Comparison of ENCODE assay signal across 9 mouse cellular contexts in the genomic region with DNA sequence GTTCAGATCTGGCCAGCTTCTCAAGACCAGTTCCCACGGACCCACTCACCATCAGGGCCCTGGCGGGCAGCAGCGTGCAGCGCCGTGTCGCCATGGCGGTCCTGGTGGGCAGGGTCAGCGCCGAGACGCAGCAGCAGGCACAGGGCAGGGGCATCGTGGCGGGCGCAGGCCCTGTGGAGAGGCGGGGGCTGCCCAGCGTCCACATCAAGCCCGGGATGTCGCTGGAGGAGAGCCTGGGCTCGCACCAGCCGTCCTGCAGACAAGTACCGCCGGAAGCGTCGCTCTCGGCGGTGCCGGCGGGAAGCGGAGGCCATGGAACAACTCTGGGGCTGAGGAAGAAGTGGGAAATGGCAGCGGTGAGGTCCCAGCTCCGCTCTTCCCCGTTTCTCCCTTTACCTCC. TPM values are rescaled to one million over a fixed set of nuclear protein-coding genes. Genes with fewer than 3 reads are reported as not detected.
DNase-seq lines count a peak whose midpoint lies in the region; ATAC-seq and TF ChIP-seq lines count a peak whose summit lies in the region.
"Had no signal": no experiment of that assay in that cellular context is flagged by ENCODE, and none has a peak within 500 bp of the region (broad histone marks: within the 10 kb centered on the region; RNA-seq: fewer than 3 reads in every experiment).

No protein-coding gene starts in this region.

- H3K4me1 ChIP-seq in forebrain, embryonic 14.5 days (ENCODE audit: control insufficient read depth, insufficient read depth, low read length), result peaks cover 4% of the 10 kb centered on the region; the same call in 1 of the 2 replicates
- peaks cover 34% of the 10 kb centered on the region for H3K4me1 ChIP-seq in stomach, embryonic 15.5 days

- peak overlapping the region; percentile 83 for H3K4me2 ChIP-seq in forebrain, embryonic 14.5 days (ENCODE audit: low read length)
- peak overlapping the region; percentile 79 for H3K4me2 ChIP-seq in stomach, embryonic 15.5 days

- peak overlapping the region; percentile 85 for H3K9ac ChIP-seq in forebrain, embryonic 14.5 days (ENCODE audit: low read length)
- peak overlapping the region; percentile 70 for H3K9ac ChIP-seq in stomach, embryonic 15.5 days

- H3K27me3 ChIP-seq in forebrain, embryonic 14.5 days (replicated peaks; ENCODE audit: control insufficient read depth, insufficient read depth, low read length), result no peaks in the 10 kb centered on the region
- no peaks in the 10 kb centered on the region for H3K27me3 ChIP-seq in stomach, embryonic 15.5 days (replicated peaks)

- no peak for TF ChIP-seq CTCF in gastrocnemius, adult 2 months (IDR thresholded peaks at IDR 0.05)

- ATAC-seq in forebrain, embryonic 14.5 days, result 0 out of 2 replicates have a peak, but pooled peaks have one; percentile 2
- ATAC-seq in stomach, embryonic 15.5 days (ENCODE audit: insufficient read depth, low FRiP score, low read depth), result no peak
- no peak for ATAC-seq in monocyte, adult 5-6 weeks (replicated peaks; ENCODE audit: insufficient number of reproducible peaks, low FRiP score, low TSS enrichment, poor library complexity, severe bottlenecking)

- no peaks in the 10 kb centered on the region for H3K9me3 ChIP-seq in forebrain, embryonic 14.5 days (replicated peaks; ENCODE audit: control insufficient read depth, low read length)
- no peaks in the 10 kb centered on the region for H3K9me3 ChIP-seq in stomach, embryonic 15.5 days

- WGBS in forebrain, embryonic 14.5 days, result 8% methylated on average over 30 of the region's 31 CpGs
- 2% methylated on average over 31 of the region's 31 CpGs for WGBS in stomach, embryonic 15.5 days

- peak; percentile 55 for DNase-seq in gastrocnemius, adult 2 months
- DNase-seq in gastrocnemius, adult 8-10 months (ENCODE audit: low spot score in 2 of 2), result no peak
- DNase-seq in adrenal gland, postnatal 14 days, result peak; percentile 67
- DNase-seq in forebrain, embryonic 14.5 days (ENCODE audit: low spot score), result no peak
- DNase-seq in kidney, adult 18-20 months, result peak; percentile 57
- DNase-seq in lung, postnatal 10 days, result peak; percentile 62

- peak overlapping the region; percentile 80 for H3K4me3 ChIP-seq in gastrocnemius, adult 2 months
- peak overlapping the region; percentile 40 for H3K4me3 ChIP-seq in forebrain, embryonic 14.5 days (ENCODE audit: low read depth, low read length)
- peak overlapping the region; percentile 58 for H3K4me3 ChIP-seq in stomach, embryonic 15.5 days (replicated peaks)

- intact Hi-C loops in gastrocnemius, adult 2 months (cut with DNase I), result loop anchor here (5.0 to 10.0 kb wide), 3 partner anchors 38 to 210 kb away; partner anchors contain the start of genes D17H6S53E and Sapcd1

- H3K27ac ChIP-seq in gastrocnemius, adult 2 months, result peak overlapping the region; percentile 95
- peak overlapping the region; percentile 90 for H3K27ac ChIP-seq in forebrain, embryonic 14.5 days (ENCODE audit: low read depth, low read length)
- peak overlapping the region; percentile 95 for H3K27ac ChIP-seq in stomach, embryonic 15.5 days

- H3K36me3 ChIP-seq in forebrain, embryonic 14.5 days (ENCODE audit: control insufficient read depth, insufficient read depth, low read length), result peaks cover 30% of the 10 kb centered on the region
- peaks cover 5% of the 10 kb centered on the region; the same call in 1 of the 2 replicates for H3K36me3 ChIP-seq in stomach, embryonic 15.5 days

RNA-seq across cellular contexts. Expression of gene Nfkbil1, which starts 0.7 kb away (rescaled TPM):
- 1 to 10 TPM; 7.0 to 7.8 TPM for total RNA-seq in gastrocnemius, adult 2 months (2021)
- 1 to 10 TPM; 6.3 to 8.6 (median 8.0) TPM for total RNA-seq in gastrocnemius, adult 8-10 months (2022)
- total RNA-seq in adrenal gland, postnatal 14 days (2021), result 15.3 and 17.7 TPM in 2 replicates
- polyA plus RNA-seq in forebrain, embryonic 14.5 days (2014; fragmentation: Nextera tagmentation; extraction: Ambion mirVana), result 5.1 and 5.2 TPM in 2 replicates
- 12.5 and 14.1 TPM in 2 replicates for polyA plus RNA-seq in stomach, embryonic 15.5 days (2015; fragmentation: Nextera tagmentation; extraction: Ambion mirVana)
- 3.6 to 10.9 TPM (median 5.1 TPM) in 3 replicates for total RNA-seq in monocyte, adult 5-6 weeks (2017)

RNA-seq across cellular contexts. Expression of gene Atp6v1g2, which starts 1.4 kb away (rescaled TPM):
- 1 to 10 TPM; 1.9 to 2.0 TPM for total RNA-seq in gastrocnemius, adult 2 months (2021)
- 1 to 10 TPM; 1.3 to 2.3 (median 1.9) TPM for total RNA-seq in gastrocnemius, adult 8-10 months (2022)
- total RNA-seq in adrenal gland, postnatal 14 days (2021), result 7.0 and 8.2 TPM in 2 replicates
- 44.0 and 61.1 TPM in 2 replicates for polyA plus RNA-seq in forebrain, embryonic 14.5 days (2014; fragmentation: Nextera tagmentation; extraction: Ambion mirVana)
- polyA plus RNA-seq in stomach, embryonic 15.5 days (2015; fragmentation: Nextera tagmentation; extraction: Ambion mirVana), result 5.1 and 5.9 TPM in 2 replicates
- total RNA-seq in monocyte, adult 5-6 weeks (2017), result 1.4 to 6.5 TPM (median 2.6 TPM) in 3 replicates

RNA-seq across cellular contexts. Expression of gene Ddx39b, which starts 6.6 kb away (rescaled TPM):
- total RNA-seq in gastrocnemius, adult 2 months (2021), result 10 to 100 TPM; 83.8 to 94.7 TPM
- total RNA-seq in gastrocnemius, adult 8-10 months (2022), result 10 to 100 TPM; 77.1 to 93.9 (median 81.7) TPM
- total RNA-seq in adrenal gland, postnatal 14 days (2021), result 200 and 232 TPM in 2 replicates
- polyA plus RNA-seq in forebrain, embryonic 14.5 days (2014; fragmentation: Nextera tagmentation; extraction: Ambion mirVana), result 478 and 489 TPM in 2 replicates
- 361 and 392 TPM in 2 replicates for polyA plus RNA-seq in stomach, embryonic 15.5 days (2015; fragmentation: Nextera tagmentation; extraction: Ambion mirVana)
- 98.8 to 141 TPM (median 101 TPM) in 3 replicates for total RNA-seq in monocyte, adult 5-6 weeks (2017)

RNA-seq across cellular contexts. Expression of gene Gm16181, which starts 14.3 kb away (rescaled TPM):
- not detected for total RNA-seq in gastrocnemius, adult 2 months (2021)
- total RNA-seq in gastrocnemius, adult 8-10 months (2022), result not detected
- total RNA-seq in adrenal gland, postnatal 14 days (2021), result 0.67 TPM in 1 of 2 replicates, not detected in the other
- not detected in 2 replicates for polyA plus RNA-seq in forebrain, embryonic 14.5 days (2014; fragmentation: Nextera tagmentation; extraction: Ambion mirVana)
- 0.86 TPM in 1 of 2 replicates, not detected in the other for polyA plus RNA-seq in stomach, embryonic 15.5 days (2015; fragmentation: Nextera tagmentation; extraction: Ambion mirVana)
- 0.64 to 2.9 TPM (median 2.7 TPM) in 3 replicates for total RNA-seq in monocyte, adult 5-6 weeks (2017)
- total RNA-seq: left cerebral cortex, postnatal 14 days had no signal

RNA-seq across cellular contexts. Expression of gene H2-D1, which starts 27.6 kb away (rescaled TPM):
- 10 to 100 TPM; 30.4 to 38.5 TPM for total RNA-seq in gastrocnemius, adult 2 months (2021)
- 10 to 100 TPM; 31.3 to 52.9 (median 41.7) TPM for total RNA-seq in gastrocnemius, adult 8-10 months (2022)
- 93.3 and 154 TPM in 2 replicates for total RNA-seq in adrenal gland, postnatal 14 days (2021)
- polyA plus RNA-seq in forebrain, embryonic 14.5 days (2014; fragmentation: Nextera tagmentation; extraction: Ambion mirVana), result 37.5 and 44.2 TPM in 2 replicates
- polyA plus RNA-seq in stomach, embryonic 15.5 days (2015; fragmentation: Nextera tagmentation; extraction: Ambion mirVana), result 135 and 148 TPM in 2 replicates
- 2,987 to 4,272 TPM (median 3,836 TPM) in 3 replicates for total RNA-seq in monocyte, adult 5-6 weeks (2017)

Comparison
In these comparisons a context has a peak if more than half of its experiments do, and no peak if none do; other contexts are left out.
1. DNase-seq: peak in gastrocnemius, adult 2 months (single experiment), adrenal gland, postnatal 14 days (single experiment), kidney, adult 18-20 months (single experiment) and lung, postnatal 10 days (single experiment); none in gastrocnemius, adult 8-10 months (0 of 2) and forebrain, embryonic 14.5 days (single experiment).
2. Peak in every context shown above with its lines, with median percentiles within 50 percentile points of each other: H3K27ac ChIP-seq and H3K4me3 ChIP-seq.